Mouse (Mus musculus) gastrocnemius, postnatal 4 days (tissue): ENCODE results near the gene Obp2a. TPM values are rescaled to one million over a fixed set of nuclear protein-coding genes. Genes with fewer than 3 reads are reported as not detected.
"Not testable (repeated sequence)": the region's sequence is repeated elsewhere in the genome, so short reads cannot be mapped to it uniquely, and the experiment has no call there.

Source experiments
- DNase-seq, 2 experiments: peaks; one replicate each; pipeline ENCODE4 v3.0.0; 2021 to 2022; ENCODE audit warnings: low spot score in 2 of 2, mixed read lengths in 2 of 2
- total RNA-seq, 2 experiments: library from RNA; stranded (reverse); gene quantifications; 2 replicates each; pipeline ENCODE4 v1.2.3; 2021

Gene Obp2a
- total RNA-seq, 2 experiments from 2014 or later = not detected

- DNase-seq = not testable (repeated sequence)
Measured at GRCm38 (mm10) chr2:25709056-25709455, 9.2 kb downstream of the Obp2a start.

- DNase-seq = not testable (repeated sequence)
Measured at GRCm38 (mm10) chr2:25709791-25710190, 9.9 kb downstream of the Obp2a start.

- DNase-seq = not testable (repeated sequence)
Measured at GRCm38 (mm10) chr2:25711641-25712040, 11.8 kb downstream of the Obp2a start.

GRCm38 (mm10) chr2:25717222-25717621, 17.4 kb downstream of the Obp2a start:
- no peak for DNase-seq

- DNase-seq = peak in 1 of 2 experiments; percentile 3
Measured at GRCm38 (mm10) chr2:25733199-25733930, 33.5 kb downstream of the Obp2a start.

GRCm38 (mm10) chr2:25736709-25737108, 36.9 kb downstream of the Obp2a start, which contains the start of gene Obp2b:
Gene Obp2b (plus strand): TSS chr2:25737009.
- DNase-seq = not testable (repeated sequence)

- DNase-seq = no peak
Measured at GRCm38 (mm10) chr2:25741671-25742070, 41.8 kb downstream of the Obp2a start.

Other genes starting within 250 kb of the Obp2a start
- under 1 TPM in 1 of 2 experiments, not detected in 1; 0.34 TPM for gene Clic3, start 243.2 kb upstream of the Obp2a start, total RNA-seq
- gene Paxx, start 238.9 kb upstream of the Obp2a start, total RNA-seq = 10 to 100 TPM; 40.0 to 45.9 TPM
- gene Ptgds, start 230.0 kb upstream of the Obp2a start, total RNA-seq = 1 to 10 TPM; 2.9 to 3.9 TPM
- gene Lcn12, start 206.1 kb upstream of the Obp2a start, total RNA-seq = not detected
- gene Fbxw5, start 199.3 kb upstream of the Obp2a start, total RNA-seq = 10 to 100 TPM; 62.5 to 71.4 TPM
- 1 to 10 TPM in 1 of 2 experiments, under 1 TPM in 1; 0.74 to 1.2 TPM for gene C8g, start 198.3 kb upstream of the Obp2a start, total RNA-seq
- 10 to 100 TPM; 15.7 to 16.5 TPM for gene Traf2, start 153.1 kb upstream of the Obp2a start, total RNA-seq
- 100 to 1,000 TPM; 173 to 196 TPM for gene Edf1, start 142.2 kb upstream of the Obp2a start, total RNA-seq
- 1 to 10 TPM; 2.3 to 2.5 TPM for gene Mamdc4, start 125.2 kb upstream of the Obp2a start, total RNA-seq
- 10 to 100 TPM; 43.0 to 44.8 TPM for gene Phpt1, start 124.8 kb upstream of the Obp2a start, total RNA-seq
- gene Ajm1, start 118.3 kb upstream of the Obp2a start, total RNA-seq = under 1 TPM; 0.07 to 0.08 TPM
- 10 to 100 TPM; 59.3 to 65.0 TPM for gene Rabl6, start 91.5 kb upstream of the Obp2a start, total RNA-seq
- not detected for gene Ccdc183, start 82.4 kb upstream of the Obp2a start, total RNA-seq
- gene Tmem141, start 78.0 kb upstream of the Obp2a start, total RNA-seq = 10 to 100 TPM; 11.7 to 18.6 TPM
- gene Fcna, start 72.0 kb upstream of the Obp2a start, total RNA-seq = 10 to 100 TPM in 1 of 2 experiments, 1 to 10 TPM in 1; 9.7 to 14.3 TPM
- 1 to 10 TPM; 1.2 to 2.5 TPM for gene Lcn8, start 46.9 kb upstream of the Obp2a start, total RNA-seq
- gene Lcn5, start 42.1 kb upstream of the Obp2a start, total RNA-seq = not detected
- gene Lcn6, start 23.3 kb upstream of the Obp2a start, total RNA-seq = not detected
- gene Lcn10, start 17.3 kb upstream of the Obp2a start, total RNA-seq = not detected
- gene Bmyc, start 6.7 kb downstream of the Obp2a start, total RNA-seq = 10 to 100 TPM; 21.5 to 25.6 TPM
- not detected for gene Obp2b, start 37.0 kb downstream of the Obp2a start, total RNA-seq
- gene Lcn3, start 65.5 kb downstream of the Obp2a start, total RNA-seq = not detected
- gene Lcn11, start 77.0 kb downstream of the Obp2a start, total RNA-seq = not detected
- gene Gm13539, start 82.2 kb downstream of the Obp2a start, total RNA-seq = not detected
- gene Glt6d1, start 115.8 kb downstream of the Obp2a start, total RNA-seq = not detected
- gene Lcn9, start 123.1 kb downstream of the Obp2a start, total RNA-seq = not detected
- gene Sohlh1, start 147.2 kb downstream of the Obp2a start, total RNA-seq = not detected
- gene Kcnt1, start 163.7 kb downstream of the Obp2a start, total RNA-seq = under 1 TPM; 0.16 to 0.49 TPM